Mouse (Mus musculus) forebrain, embryonic 16.5 days (tissue): ENCODE data around the gene Kmt5b. TPM values are rescaled to one million over a fixed set of nuclear protein-coding genes. Genes with fewer than 3 reads are reported as not detected.

ENCODE experiments used
- ATAC-seq: fragments of 200-750 bp; cut with Nextera tagmentation; 2 replicates; pipeline ENCODE4 v1.8.0; 2017; ENCODE audit warnings: mild to moderate bottlenecking, moderate library complexity
- H3K27ac ChIP-seq: fragments of 300-500 bp; sonication (generic); 2 replicates; pipeline ENCODE4 v1.5.1; 2014; ENCODE audit warnings: low read length, control low read depth
- H3K27me3 ChIP-seq: fragments of 300-500 bp; sonication (generic); replicated peaks from 2 replicates; pipeline ENCODE4 v1.6.1; 2014; ENCODE audit warnings: low read length; ENCODE audit not compliant: control insufficient read depth, insufficient read depth
- H3K36me3 ChIP-seq: fragments of 300-500 bp; sonication (generic); 2 replicates; pipeline ENCODE4 v1.6.1; 2014; ENCODE audit not compliant: control insufficient read depth, insufficient read depth
- H3K4me1 ChIP-seq: fragments of 300-500 bp; sonication (generic); replicated peaks from 2 replicates; pipeline ENCODE4 v1.6.1; 2014; ENCODE audit warnings: low read length; ENCODE audit not compliant: control insufficient read depth, insufficient read depth
- H3K4me2 ChIP-seq: fragments of 300-500 bp; sonication (generic); 2 replicates; pipeline ENCODE4 v1.6.1; 2014; ENCODE audit warnings: mild to moderate bottlenecking, low read length, control low read depth
- H3K4me3 ChIP-seq: fragments of 300-500 bp; sonication (generic); replicated peaks from 2 replicates; pipeline ENCODE4 v1.5.1; 2014; ENCODE audit warnings: mild to moderate bottlenecking, low read length, control low read depth
- H3K9ac ChIP-seq: fragments of 300-500 bp; sonication (generic); replicated peaks from 2 replicates; pipeline ENCODE4 v1.6.1; 2014; ENCODE audit warnings: low read depth, low read length, control low read depth
- H3K9me3 ChIP-seq: fragments of 300-500 bp; sonication (generic); 2 replicates; pipeline ENCODE4 v1.6.1; 2016; ENCODE audit warnings: low read length; ENCODE audit not compliant: control insufficient read depth
- WGBS: fragments of 180-500 bp; shearing (Covaris S2); extraction: QIAGEN DNeasy Blood & Tissue Kit; methylation state at CpG from one replicate; pipeline ENCODE4 v1.1.7; 2014; 5-methylcytosine and 5-hydroxymethylcytosine counted together
- polyA plus RNA-seq: library from polyadenylated mRNA; unstranded; fragments of >200 nt; fragmentation: Nextera tagmentation; extraction: Ambion mirVana; gene quantifications from 2 replicates; pipeline ENCODE4 v1.2.1, GENCODE M21; 2015

The Kmt5b gene
- polyA plus RNA-seq, 1 experiment from 2014 or later, result 56.7 TPM

- Histone ChIP-seq H3K27ac (no peak overlapping the region), H3K4me3 (no peak overlapping the region), H3K4me2 (no peak overlapping the region), H3K27me3 (no peaks in the 10 kb centered on the region), H3K9ac (no peak overlapping the region), H3K36me3 (peaks cover 32% of the 10 kb centered on the region), H3K9me3 (no peaks in the 10 kb centered on the region), H3K4me1 (no peaks in the 10 kb centered on the region)
- whole genome bisulfite sequencing, result 94% methylated on average over 10 of the region's 10 CpGs
- no peak for ATAC-seq
Measured at GRCm38 (mm10) chr19:3810536-3811233, 43.5 kb downstream of the Kmt5b start.

DNA sequence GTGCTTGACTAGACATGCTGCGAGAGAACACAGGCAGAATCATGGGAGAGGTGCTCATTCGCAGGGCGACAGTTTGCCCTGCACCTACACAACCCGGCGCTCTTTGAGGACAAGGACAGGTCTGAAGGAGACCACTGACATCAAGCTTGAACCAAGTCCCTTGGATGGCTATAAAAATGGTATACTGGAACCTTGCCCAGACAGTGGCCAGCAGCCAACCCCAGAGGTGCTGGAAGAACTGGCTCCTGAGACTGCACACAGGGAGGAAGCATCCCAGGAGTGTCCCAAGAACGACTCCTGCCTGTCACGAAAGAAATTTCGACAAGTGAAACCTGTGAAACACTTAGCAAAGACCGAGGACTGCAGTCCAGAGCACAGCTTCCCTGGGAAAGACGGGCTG, 47.2 kb downstream of the Kmt5b start:
- Histone ChIP-seq H3K9ac (no peak overlapping the region), H3K4me2 (no peak overlapping the region), H3K4me3 (no peak overlapping the region), H3K36me3 (peaks cover 21% of the 10 kb centered on the region), H3K4me1 (no peaks in the 10 kb centered on the region), H3K27ac (no peak overlapping the region), H3K27me3 (no peaks in the 10 kb centered on the region), H3K9me3 (no peaks in the 10 kb centered on the region)
- WGBS, result 88% methylated on average over 10 of the region's 10 CpGs
- ATAC-seq, result no peak

DNA sequence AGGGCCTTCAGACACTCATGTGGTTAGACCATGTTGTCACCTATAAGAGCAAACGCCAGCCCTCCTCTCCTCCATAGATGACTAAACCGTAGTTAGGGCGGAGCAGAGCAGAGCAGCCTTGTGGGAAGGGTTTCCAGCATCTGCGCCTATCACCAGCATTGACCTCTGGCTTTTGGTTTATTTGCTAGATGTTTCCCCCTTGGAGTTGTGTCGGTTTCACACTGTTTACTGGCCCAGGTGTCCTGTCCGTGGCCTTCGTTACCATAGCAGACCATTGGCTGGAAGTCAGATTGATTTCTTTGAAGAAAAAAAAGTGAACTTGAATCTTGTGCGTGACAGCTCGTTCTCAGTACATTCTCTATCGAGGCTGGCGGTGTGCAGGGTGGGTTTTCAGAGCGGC, 48.6 kb downstream of the Kmt5b start:
- Histone ChIP-seq H3K27me3 (no peaks in the 10 kb centered on the region), H3K4me3 (no peak overlapping the region), H3K9ac (no peak overlapping the region), H3K9me3 (no peaks in the 10 kb centered on the region), H3K27ac (no peak overlapping the region), H3K4me1 (no peaks in the 10 kb centered on the region), H3K36me3 (peaks cover 19% of the 10 kb centered on the region), H3K4me2 (no peak overlapping the region)
- 83% methylated on average over 12 of the region's 12 CpGs for WGBS
- no peak for ATAC-seq

DNA sequence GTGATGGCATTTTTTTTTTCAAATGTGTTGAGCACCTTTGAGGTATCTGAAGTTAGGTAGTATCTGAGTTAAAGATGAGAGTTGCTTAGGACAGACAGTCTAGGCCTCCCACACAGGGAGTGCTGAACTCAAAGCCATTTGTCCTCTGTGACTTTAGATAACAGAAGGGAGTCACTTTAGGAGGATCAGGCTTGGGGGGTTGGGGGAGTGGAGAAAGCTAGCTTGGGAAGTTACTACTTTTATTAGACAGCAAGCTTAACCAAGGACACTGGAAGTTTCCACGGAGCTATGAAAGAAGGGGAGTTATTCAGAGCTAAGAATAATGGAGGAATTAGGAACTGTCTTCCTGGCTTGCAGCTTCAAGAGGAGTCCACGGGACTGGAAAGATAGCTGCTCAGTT, 51.9 kb downstream of the Kmt5b start:
- H3K4me1 ChIP-seq, result no peaks in the 10 kb centered on the region
- WGBS, result 70% methylated on average over 2 of the region's 2 CpGs
- peaks cover 16% of the 10 kb centered on the region for H3K36me3 ChIP-seq
- no peaks in the 10 kb centered on the region for H3K9me3 ChIP-seq
- H3K27ac ChIP-seq, result no peak overlapping the region
- ATAC-seq, result no peak
- H3K4me2 ChIP-seq, result no peak overlapping the region
- H3K27me3 ChIP-seq, result no peaks in the 10 kb centered on the region
- no peak overlapping the region for H3K9ac ChIP-seq
- H3K4me3 ChIP-seq, result no peak overlapping the region

DNA sequence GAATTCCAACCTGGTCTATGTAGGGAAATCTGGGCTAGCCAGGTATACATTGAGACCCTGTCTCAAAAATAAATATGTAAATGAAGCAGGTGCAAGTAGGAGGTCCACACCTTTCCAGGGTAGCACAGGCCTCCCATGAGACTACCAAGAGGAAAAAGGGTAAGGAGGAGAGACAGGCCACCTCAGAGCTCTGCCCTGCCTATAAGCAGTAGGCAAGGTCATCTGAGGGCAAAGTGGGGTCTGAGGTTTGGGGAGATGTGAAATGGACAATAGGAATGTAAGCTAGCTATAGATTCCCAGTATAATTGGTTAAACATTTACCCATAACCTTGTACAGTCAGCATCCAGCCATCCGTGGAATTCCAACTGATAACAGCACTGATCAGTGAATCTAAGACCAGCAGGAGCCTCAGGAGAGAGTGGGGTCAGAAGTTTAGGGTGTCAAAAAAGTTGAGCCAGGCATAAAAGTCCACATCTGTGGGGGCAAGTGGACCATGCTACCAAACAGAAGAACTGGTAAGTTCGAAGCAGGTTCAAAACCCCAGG, 52.8 kb downstream of the Kmt5b start:
- Histone ChIP-seq H3K4me2 (no peak overlapping the region), H3K4me1 (no peaks in the 10 kb centered on the region), H3K27ac (no peak overlapping the region), H3K9ac (no peak overlapping the region), H3K4me3 (no peak overlapping the region), H3K36me3 (peaks cover 10% of the 10 kb centered on the region), H3K27me3 (no peaks in the 10 kb centered on the region), H3K9me3 (no peaks in the 10 kb centered on the region)
- 87% methylated on average over 2 of the region's 2 CpGs for whole genome bisulfite sequencing
- ATAC-seq, result no peak

DNA sequence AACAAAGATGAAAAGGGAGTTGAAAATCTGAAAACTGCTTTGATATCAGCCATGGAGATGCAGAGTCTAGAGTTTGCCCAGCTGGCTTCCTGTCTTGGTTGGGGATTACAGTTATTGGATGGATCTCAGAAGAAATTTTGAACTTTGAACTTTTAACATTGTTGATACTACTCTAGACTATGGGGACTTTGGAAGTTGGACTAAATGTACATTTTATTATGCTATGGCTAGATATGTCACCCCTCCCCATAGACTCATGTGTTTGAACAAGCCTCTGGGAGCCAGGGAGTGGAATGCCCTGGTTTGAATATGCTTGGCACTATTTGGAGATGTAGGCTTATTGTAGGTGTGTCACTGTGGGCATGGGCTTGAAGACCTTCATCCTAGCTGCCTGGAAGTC, 57.8 kb downstream of the Kmt5b start:
- H3K4me2 ChIP-seq, result no peak overlapping the region

GRCm38 (mm10) chr19:3829863-3830262, 62.6 kb downstream of the Kmt5b start:
- H3K27ac ChIP-seq, result no peak overlapping the region
- 86% methylated on average over 3 of the region's 3 CpGs for WGBS
- H3K36me3 ChIP-seq, result no peaks in the 10 kb centered on the region
- no peak overlapping the region for H3K4me2 ChIP-seq
- no peaks in the 10 kb centered on the region for H3K27me3 ChIP-seq
- no peaks in the 10 kb centered on the region for H3K9me3 ChIP-seq
- no peak overlapping the region for H3K9ac ChIP-seq
- no peaks in the 10 kb centered on the region for H3K4me1 ChIP-seq
- no peak for ATAC-seq
- no peak overlapping the region for H3K4me3 ChIP-seq

More for the DNA sequence above, 57.8 kb downstream of the Kmt5b start:
- no peaks in the 10 kb centered on the region for H3K27me3 ChIP-seq
- H3K27ac ChIP-seq, result no peak overlapping the region
- no peak overlapping the region for H3K4me3 ChIP-seq
- H3K36me3 ChIP-seq, result no peaks in the 10 kb centered on the region
- H3K4me1 ChIP-seq, result no peaks in the 10 kb centered on the region
- no peak overlapping the region for H3K9ac ChIP-seq
- no peaks in the 10 kb centered on the region for H3K9me3 ChIP-seq
- ATAC-seq, result no peak

DNA sequence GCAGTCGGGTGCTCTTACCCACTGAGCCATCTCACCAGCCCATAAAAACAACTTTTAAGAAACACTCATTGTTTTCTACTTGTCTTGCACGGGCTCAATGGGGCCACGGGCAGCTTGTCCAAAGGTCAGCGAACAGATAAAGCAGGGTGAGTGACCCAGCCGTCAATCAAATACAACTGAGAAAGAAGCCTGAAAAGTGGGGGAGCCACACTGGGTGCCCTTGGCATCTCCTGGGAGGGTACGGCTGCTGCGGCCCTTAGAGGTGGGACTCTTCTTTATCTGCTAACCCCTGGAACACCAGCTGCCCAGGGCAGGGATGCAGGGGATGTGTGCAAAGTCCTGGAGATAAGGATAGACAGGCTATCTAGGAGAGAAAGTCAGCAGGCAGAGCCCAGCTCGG, 64.5 kb downstream of the Kmt5b start:
- no peaks in the 10 kb centered on the region for H3K27me3 ChIP-seq
- H3K9me3 ChIP-seq, result no peaks in the 10 kb centered on the region
- no peak overlapping the region for H3K4me3 ChIP-seq
- H3K4me1 ChIP-seq, result no peaks in the 10 kb centered on the region
- ATAC-seq, result no peak
- H3K36me3 ChIP-seq, result no peaks in the 10 kb centered on the region
- H3K9ac ChIP-seq, result no peak overlapping the region
- no peak overlapping the region for H3K4me2 ChIP-seq
- H3K27ac ChIP-seq, result no peak overlapping the region
- WGBS, result 75% methylated on average over 8 of the region's 8 CpGs

- Histone ChIP-seq H3K4me3 (no peak overlapping the region), H3K4me2 (no peak overlapping the region), H3K9me3 (no peaks in the 10 kb centered on the region), H3K27me3 (no peaks in the 10 kb centered on the region), H3K9ac (no peak overlapping the region), H3K27ac (no peak overlapping the region), H3K4me1 (no peaks in the 10 kb centered on the region), H3K36me3 (no peaks in the 10 kb centered on the region)
- ATAC-seq, result no peak
- 62% methylated on average over 4 of the region's 4 CpGs for WGBS
Measured at GRCm38 (mm10) chr19:3832851-3833353, 65.7 kb downstream of the Kmt5b start.
